Mouse (Mus musculus): ENCODE results near the gene Mlst8.

GRCm38 (mm10) chr17:24441148-24441547, 37.7 kb downstream of the Mlst8 start:
- TF ChIP-seq POLR2A (IDR thresholded peaks at IDR 0.05; ENCODE audit: low read depth, low read length) (no peak), CTCF (IDR thresholded peaks at IDR 0.05; ENCODE audit: extremely low read depth, insufficient read depth, insufficient read length, insufficient replicate concordance) (no peak)

Data from spleen, adult 2 months (tissue).